Mouse (Mus musculus) intestine, embryonic 16.5 days (tissue): ENCODE results near the gene Trpm3. TPM values are rescaled to one million over a fixed set of nuclear protein-coding genes. Genes with fewer than 3 reads are reported as not detected.

Source experiments
- ATAC-seq: fragments of 200-750 bp; cut with Nextera tagmentation; 2 replicates; pipeline ENCODE4 v1.8.0; 2017; ENCODE audit warnings: moderate TSS enrichment, moderate library complexity
- H3K27ac ChIP-seq: fragments of 300-500 bp; sonication (generic); 2 replicates; pipeline ENCODE4 v1.5.1; 2014; ENCODE audit warnings: mild to moderate bottlenecking, low read length
- H3K27me3 ChIP-seq: fragments of 300-500 bp; sonication (generic); replicated peaks from 2 replicates; pipeline ENCODE4 v1.6.1; 2014; ENCODE audit warnings: low read length, control low read depth, mixed read lengths; ENCODE audit not compliant: control insufficient read depth, insufficient read depth
- H3K36me3 ChIP-seq: fragments of 300-500 bp; sonication (generic); 2 replicates; pipeline ENCODE4 v1.6.1; 2014; ENCODE audit warnings: low read length, control low read depth; ENCODE audit not compliant: control insufficient read depth, insufficient read depth
- H3K4me1 ChIP-seq: fragments of 300-500 bp; sonication (generic); 2 replicates; pipeline ENCODE4 v1.6.1; 2014; ENCODE audit warnings: low read length, control low read depth, mixed read lengths; ENCODE audit not compliant: control insufficient read depth, insufficient read depth
- H3K4me2 ChIP-seq: fragments of 300-500 bp; sonication (generic); 2 replicates; pipeline ENCODE4 v1.6.1; 2014; ENCODE audit warnings: low read depth, low read length, control low read depth
- H3K4me3 ChIP-seq: fragments of 300-500 bp; sonication (generic); 2 replicates; pipeline ENCODE4 v1.5.1; 2014; ENCODE audit warnings: mild to moderate bottlenecking, low read length
- H3K9ac ChIP-seq: fragments of 300-500 bp; sonication (generic); 2 replicates; pipeline ENCODE4 v1.6.1; 2014; ENCODE audit warnings: low read depth, low read length
- H3K9me3 ChIP-seq: fragments of 300-500 bp; sonication (generic); 2 replicates; pipeline ENCODE4 v1.6.1; 2016; ENCODE audit warnings: low read length, control low read depth; ENCODE audit not compliant: control insufficient read depth
- WGBS: fragments of 180-500 bp; shearing (Covaris S2); extraction: QIAGEN DNeasy Blood & Tissue Kit; methylation state at CpG from one replicate; pipeline ENCODE4 v1.1.7; 2014; 5-methylcytosine and 5-hydroxymethylcytosine counted together
- polyA plus RNA-seq: library from polyadenylated mRNA; unstranded; fragments of >200 nt; fragmentation: Nextera tagmentation; extraction: Ambion mirVana; gene quantifications from 2 replicates; pipeline ENCODE4 v1.2.1, GENCODE M21; 2015

Gene Trpm3
- polyA plus RNA-seq, 1 experiment from 2014 or later, result 0.27 TPM

DNA sequence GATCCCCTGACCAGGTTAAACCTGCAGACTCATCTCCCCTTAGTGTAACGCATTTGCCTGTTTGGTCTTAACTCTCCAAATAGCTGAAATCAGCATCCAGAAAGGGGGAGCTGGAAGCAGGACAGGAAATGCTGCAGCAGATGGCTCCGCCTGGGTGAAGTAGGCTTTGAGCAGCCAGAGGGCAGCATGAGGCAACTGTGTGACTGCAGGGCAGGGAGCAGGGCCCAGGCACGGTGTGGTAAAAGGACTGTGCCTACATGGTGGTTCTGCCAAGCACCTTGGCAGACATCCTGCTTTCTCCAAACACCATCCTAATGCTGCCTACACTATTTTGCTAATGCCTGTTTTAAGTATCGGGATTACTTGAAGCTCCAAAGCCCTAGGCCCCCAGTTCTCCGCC, 801.6 kb downstream of the Trpm3 start:
- Histone ChIP-seq H3K4me2 (no peak overlapping the region), H3K27me3 (no peaks in the 10 kb centered on the region), H3K4me1 (no peaks in the 10 kb centered on the region), H3K9me3 (no peaks in the 10 kb centered on the region), H3K4me3 (no peak overlapping the region), H3K9ac (no peak overlapping the region), H3K27ac (no peak overlapping the region), H3K36me3 (no peaks in the 10 kb centered on the region)
- 0 out of 2 replicates have a peak, but pooled peaks have one; percentile 44 for ATAC-seq
- WGBS, result 44% methylated on average over 5 of the region's 5 CpGs

DNA sequence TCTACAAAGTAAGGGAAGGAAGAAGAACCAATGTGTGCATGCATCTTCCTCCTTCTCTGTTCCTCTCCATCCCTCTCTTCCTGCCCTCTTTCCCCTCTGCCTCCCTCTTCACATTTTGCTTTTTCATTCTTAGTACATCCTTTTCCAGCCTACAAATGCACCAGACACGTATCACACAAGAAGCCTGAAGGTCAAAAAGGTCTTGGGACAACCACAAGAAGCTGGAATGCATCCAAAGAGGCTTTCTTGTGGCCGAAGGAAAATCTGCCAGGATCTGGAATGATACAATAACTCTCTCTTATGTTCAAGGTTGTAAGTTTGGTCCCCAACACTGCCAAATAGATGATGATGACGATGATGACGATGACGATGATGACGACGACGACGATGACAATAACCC, 802.1 kb downstream of the Trpm3 start:
- Histone ChIP-seq H3K4me1 (no peaks in the 10 kb centered on the region), H3K4me2 (no peak overlapping the region), H3K9ac (no peak overlapping the region), H3K27ac (no peak overlapping the region), H3K36me3 (no peaks in the 10 kb centered on the region), H3K27me3 (no peaks in the 10 kb centered on the region), H3K9me3 (no peaks in the 10 kb centered on the region), H3K4me3 (no peak overlapping the region)
- no peak for ATAC-seq
- WGBS, result 87% methylated on average over 9 of the region's 9 CpGs

DNA sequence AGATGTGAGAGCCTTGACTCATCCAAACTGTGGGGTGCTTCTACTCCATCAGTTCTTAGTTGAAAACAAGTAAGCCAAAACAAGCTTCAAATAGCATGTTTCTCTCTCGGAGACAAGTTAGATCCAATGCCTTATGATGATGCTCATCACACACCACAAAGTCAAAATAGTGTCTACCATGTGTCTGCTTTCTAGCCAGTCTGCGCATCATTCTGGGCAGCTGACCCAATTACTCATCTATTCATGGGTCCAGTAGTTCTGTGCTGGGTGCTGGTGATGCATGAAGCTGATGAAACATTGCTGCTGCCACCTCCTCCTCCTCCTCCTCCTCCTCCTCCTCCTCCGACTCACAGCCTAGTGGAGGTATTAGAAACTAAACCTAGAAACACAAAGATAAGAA, 813.6 kb downstream of the Trpm3 start:
- no peak overlapping the region for H3K9ac ChIP-seq
- H3K36me3 ChIP-seq, result no peaks in the 10 kb centered on the region
- no peaks in the 10 kb centered on the region for H3K9me3 ChIP-seq
- H3K27ac ChIP-seq, result no peak overlapping the region
- H3K4me2 ChIP-seq, result no peak overlapping the region
- H3K27me3 ChIP-seq, result no peaks in the 10 kb centered on the region
- ATAC-seq, result no peak
- WGBS, result 87% methylated on average over 3 of the region's 3 CpGs
- no peaks in the 10 kb centered on the region for H3K4me1 ChIP-seq
- no peak overlapping the region for H3K4me3 ChIP-seq

DNA sequence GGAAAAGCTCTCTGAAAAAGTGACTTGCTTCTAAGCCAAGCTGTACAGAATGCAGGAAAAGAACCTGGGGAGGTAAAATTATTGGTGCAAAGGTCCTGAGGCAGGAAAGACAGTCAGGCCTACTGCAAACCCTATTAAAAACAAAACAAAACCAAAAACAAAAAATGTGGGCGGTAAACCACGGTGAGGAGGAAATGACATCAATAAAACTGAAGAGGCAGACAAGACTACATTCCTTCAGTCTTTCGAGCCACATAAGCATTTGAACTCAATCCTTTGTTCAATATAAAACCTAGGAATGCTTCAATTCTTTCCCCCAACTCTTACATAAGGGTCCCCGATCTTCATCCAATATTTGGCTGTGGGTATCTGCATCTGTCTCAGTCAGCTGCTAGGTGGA, 814.3 kb downstream of the Trpm3 start:
- ATAC-seq, result no peak
- no peaks in the 10 kb centered on the region for H3K4me1 ChIP-seq
- no peak overlapping the region for H3K4me2 ChIP-seq
- 82% methylated on average over 4 of the region's 4 CpGs for WGBS
- H3K9me3 ChIP-seq, result no peaks in the 10 kb centered on the region
- H3K9ac ChIP-seq, result no peak overlapping the region
- H3K27ac ChIP-seq, result no peak overlapping the region
- H3K36me3 ChIP-seq, result no peaks in the 10 kb centered on the region
- no peak overlapping the region for H3K4me3 ChIP-seq
- no peaks in the 10 kb centered on the region for H3K27me3 ChIP-seq

DNA sequence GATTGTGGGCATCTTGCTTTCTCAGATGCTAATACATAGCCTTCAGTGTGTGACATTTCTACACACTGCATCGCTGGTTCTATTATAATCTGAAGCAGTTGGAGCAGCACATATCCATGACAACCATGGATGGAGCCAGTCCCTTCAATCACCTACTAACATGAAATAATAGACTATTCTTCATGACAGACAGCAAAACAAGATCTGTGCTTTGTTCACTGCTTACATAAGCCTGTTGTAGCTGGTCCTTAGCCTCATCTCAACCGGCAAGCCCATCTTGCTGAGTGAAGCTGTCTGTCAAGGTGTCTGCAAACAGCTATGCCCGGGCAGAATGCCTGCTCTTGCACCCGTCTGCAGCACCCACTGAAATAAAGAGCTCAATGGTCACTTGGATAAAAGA, 819.6 kb downstream of the Trpm3 start:
- ATAC-seq, result no peak
- no peaks in the 10 kb centered on the region for H3K27me3 ChIP-seq
- no peaks in the 10 kb centered on the region for H3K36me3 ChIP-seq
- no peak overlapping the region for H3K4me2 ChIP-seq
- 74% methylated on average over 4 of the region's 4 CpGs for WGBS
- H3K27ac ChIP-seq, result no peak overlapping the region
- H3K9ac ChIP-seq, result no peak overlapping the region
- H3K4me1 ChIP-seq, result 0 out of 2 replicates have a peak, but pooled peaks cover 6% of the 10 kb centered on the region
- H3K4me3 ChIP-seq, result no peak overlapping the region
- no peaks in the 10 kb centered on the region for H3K9me3 ChIP-seq

DNA sequence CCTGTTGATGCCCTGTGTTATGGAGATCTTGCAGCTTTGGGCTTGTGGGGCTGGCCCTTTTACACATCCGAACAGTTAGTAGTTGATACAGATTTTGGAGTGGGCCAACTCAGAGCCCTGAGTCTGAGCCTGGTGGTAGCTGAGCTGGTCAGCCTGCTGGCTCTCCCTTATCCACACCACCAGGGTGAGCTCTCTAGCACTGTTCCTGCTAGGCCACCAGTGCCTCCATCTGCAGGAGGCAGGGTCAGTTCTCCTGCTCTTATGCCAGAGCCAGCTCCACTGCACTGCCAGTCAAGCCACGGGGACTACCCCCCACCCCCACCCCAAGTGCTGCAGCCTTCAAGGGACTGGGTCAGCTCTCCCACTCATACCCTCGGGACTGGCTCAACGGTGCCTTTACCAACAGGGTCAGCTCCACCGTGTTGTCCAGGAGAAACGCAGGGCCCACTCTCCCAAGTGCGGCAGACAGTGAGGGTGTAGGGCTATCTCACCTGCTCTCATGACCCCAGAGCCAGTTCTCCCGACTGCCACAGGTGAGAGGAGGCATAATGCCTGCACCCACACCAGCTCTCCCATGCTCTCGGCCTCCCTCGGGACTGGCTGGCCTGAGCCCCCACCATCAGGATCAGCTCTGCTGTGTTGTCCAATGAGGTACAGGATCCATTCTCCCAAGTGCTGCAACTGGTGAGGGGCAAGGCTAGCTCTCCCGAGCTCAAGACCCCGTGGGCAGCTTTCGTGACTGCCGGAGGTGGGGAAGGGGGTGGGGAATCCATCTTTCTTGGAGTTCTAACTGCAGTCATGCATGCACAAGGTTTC, 821.8 kb downstream of the Trpm3 start:
- Histone ChIP-seq H3K9ac (no peak overlapping the region), H3K9me3 (no peaks in the 10 kb centered on the region), H3K36me3 (no peaks in the 10 kb centered on the region), H3K4me3 (no peak overlapping the region), H3K27ac (no peak overlapping the region), H3K27me3 (no peaks in the 10 kb centered on the region), H3K4me2 (no peak overlapping the region), H3K4me1 (0 out of 2 replicates have a peak, but pooled peaks cover 6% of the 10 kb centered on the region)
- 78% methylated on average over 14 of the region's 14 CpGs for WGBS
- no peak for ATAC-seq

DNA sequence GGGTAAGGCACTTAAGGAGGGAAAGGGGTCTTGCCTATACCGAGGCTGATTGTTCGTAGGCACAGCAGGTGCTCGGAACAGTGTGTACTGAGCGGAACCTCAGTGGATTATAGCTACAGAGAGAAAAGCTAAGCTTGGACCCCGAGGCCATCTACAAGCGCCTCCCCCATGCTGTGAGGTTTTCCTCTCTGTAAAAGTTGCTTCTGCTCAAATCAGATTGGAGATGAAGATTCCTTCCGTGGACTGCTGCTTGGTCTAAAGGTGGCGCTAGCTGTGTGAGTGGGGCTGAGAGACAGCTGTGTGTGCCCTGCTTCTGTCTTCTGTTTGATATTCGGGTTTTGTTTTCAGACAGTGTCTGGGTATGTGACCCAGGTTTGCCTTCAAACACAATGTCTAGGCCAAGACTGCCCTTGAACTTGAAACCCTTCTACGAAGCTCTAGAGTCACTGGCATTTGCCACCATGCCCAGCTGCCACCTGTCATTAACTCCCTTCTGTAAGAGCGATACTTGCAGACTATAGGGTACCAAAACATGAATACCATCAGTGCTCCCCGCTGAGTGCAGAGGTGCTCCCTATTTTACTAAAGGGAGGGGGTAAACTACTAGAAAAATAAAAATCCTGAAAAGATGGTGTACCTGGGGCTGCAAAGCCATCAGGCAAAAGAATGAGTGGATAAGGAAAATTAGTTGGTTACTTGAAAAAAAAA, 823.3 kb downstream of the Trpm3 start:
- H3K4me3 ChIP-seq, result no peak overlapping the region
- ATAC-seq, result no peak
- H3K4me1 ChIP-seq, result 0 out of 2 replicates have a peak, but pooled peaks cover 6% of the 10 kb centered on the region
- H3K27ac ChIP-seq, result no peak overlapping the region
- no peak overlapping the region for H3K4me2 ChIP-seq
- no peaks in the 10 kb centered on the region for H3K36me3 ChIP-seq
- H3K9ac ChIP-seq, result no peak overlapping the region
- 67% methylated on average over 12 of the region's 12 CpGs for WGBS
- no peaks in the 10 kb centered on the region for H3K9me3 ChIP-seq
- H3K27me3 ChIP-seq, result no peaks in the 10 kb centered on the region

DNA sequence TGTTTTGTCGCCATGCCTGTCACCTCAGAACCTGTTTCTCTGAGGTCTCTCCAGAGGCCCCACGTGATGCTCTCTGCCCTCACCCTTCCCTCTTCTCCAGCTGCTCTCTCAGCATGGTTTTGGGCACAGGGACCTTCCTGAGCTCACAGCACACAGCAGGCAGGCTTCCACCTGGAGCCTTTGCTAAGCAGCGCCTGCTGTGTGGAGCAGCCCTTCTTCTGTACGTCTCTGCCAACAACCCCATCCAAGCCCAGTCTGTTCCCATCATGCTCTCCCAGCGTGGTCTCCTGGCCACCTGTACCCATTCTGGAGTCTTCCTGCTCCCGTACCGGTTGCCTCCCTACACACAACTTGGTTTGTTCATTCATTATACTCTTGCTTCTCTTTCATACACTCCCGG, 823.9 kb downstream of the Trpm3 start:
- no peak overlapping the region for H3K27ac ChIP-seq
- no peaks in the 10 kb centered on the region for H3K27me3 ChIP-seq
- H3K4me3 ChIP-seq, result no peak overlapping the region
- no peak overlapping the region for H3K9ac ChIP-seq
- no peaks in the 10 kb centered on the region for H3K9me3 ChIP-seq
- no peak overlapping the region for H3K4me2 ChIP-seq
- H3K36me3 ChIP-seq, result no peaks in the 10 kb centered on the region
- 0 out of 2 replicates have a peak, but pooled peaks cover 6% of the 10 kb centered on the region for H3K4me1 ChIP-seq
- no peak for ATAC-seq
- WGBS, result 49% methylated on average over 8 of the region's 8 CpGs

DNA sequence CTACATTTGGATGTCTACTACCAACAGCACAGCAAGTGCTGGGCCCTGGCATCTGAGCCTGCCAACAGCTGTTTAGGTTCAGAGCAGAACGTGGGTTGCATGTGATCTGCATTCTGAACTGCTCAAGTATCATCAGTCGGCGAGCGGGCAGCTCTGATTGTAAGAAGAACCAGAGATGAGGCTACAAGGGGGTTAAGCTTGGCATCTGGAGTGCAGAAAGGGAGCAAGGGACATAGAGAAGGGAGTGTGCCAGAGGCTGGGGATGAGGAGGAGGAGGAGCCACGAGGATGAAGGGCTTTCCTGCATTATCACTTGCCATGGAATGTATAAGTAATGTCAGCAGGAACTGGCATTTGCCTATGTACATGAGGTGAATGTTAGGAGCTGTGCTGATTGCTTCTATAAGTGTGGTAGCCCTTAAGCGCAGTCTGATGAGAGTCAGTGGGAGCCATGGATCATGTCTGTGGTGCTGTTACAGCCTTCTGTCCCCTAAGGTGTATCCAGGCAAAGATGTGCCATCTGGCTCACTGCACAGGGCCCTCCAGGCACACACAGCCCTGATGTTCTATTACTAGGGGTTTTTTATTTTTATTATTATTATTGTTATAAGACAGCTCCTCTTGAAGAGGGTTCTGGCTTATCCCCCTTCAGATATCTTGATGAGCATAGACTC, 825.0 kb downstream of the Trpm3 start:
- no peak overlapping the region for H3K4me3 ChIP-seq
- H3K27me3 ChIP-seq, result no peaks in the 10 kb centered on the region
- no peak overlapping the region for H3K27ac ChIP-seq
- no peak for ATAC-seq
- no peak overlapping the region for H3K9ac ChIP-seq
- H3K9me3 ChIP-seq, result no peaks in the 10 kb centered on the region
- H3K36me3 ChIP-seq, result no peaks in the 10 kb centered on the region
- 68% methylated on average over 6 of the region's 6 CpGs for WGBS
- H3K4me1 ChIP-seq, result 0 out of 2 replicates have a peak, but pooled peaks cover 6% of the 10 kb centered on the region
- H3K4me2 ChIP-seq, result no peak overlapping the region
